Mouse (Mus musculus): ENCODE data around the gene Etv1. TPM values are rescaled to one million over a fixed set of nuclear protein-coding genes. Genes with fewer than 3 reads are reported as not detected.

Etv1 gene
- polyA plus RNA-seq, 1 experiment from 2014 or later: 48.1 TPM

DNA sequence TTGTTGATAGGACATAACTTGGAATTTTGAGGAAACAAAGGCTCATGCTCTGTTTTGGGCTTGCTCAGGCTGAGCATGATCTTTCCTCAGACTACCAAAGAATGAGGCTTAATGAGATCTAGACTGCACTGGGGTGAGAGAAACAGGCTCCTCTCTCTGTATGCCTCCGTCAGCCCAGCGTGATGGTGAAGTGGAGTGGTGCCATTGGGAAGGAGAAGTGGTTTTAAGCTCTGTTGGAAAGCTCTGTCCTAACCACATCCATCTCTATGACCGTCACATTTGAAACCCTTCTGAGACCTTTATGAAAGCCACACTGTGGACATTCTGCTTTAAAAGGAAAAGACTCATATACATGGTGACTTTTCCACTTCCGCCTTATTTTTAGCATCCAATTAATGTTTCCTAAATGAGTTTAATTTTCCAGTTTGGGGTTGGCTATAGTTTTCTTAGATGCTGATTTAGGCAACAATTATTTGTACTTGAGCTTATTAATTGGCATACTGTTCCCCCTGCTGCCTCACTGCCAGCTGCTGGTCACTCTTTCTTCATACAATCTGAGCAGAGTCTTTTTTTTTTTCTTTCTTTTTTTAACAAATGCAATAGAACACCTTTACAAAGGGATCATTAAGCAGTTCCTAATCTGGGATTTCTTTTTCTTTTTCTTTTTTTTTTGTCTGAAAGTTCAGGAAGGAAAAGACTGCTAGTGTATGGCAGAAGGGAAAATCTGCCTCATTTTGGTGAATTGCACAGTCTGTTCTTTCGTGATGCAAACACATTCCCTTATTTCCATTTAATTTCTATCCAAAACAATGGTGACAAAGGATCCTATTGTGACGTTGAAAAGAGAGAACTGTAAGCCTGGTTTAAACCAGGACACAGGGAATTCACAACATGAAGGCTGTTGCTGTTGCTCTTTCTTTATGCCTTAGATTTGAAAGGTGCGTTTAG lies 81.3 kb downstream of the Etv1 start:
- Histone ChIP-seq H3K9me3 (ENCODE audit: control insufficient read depth, low read length) (no peaks in the 10 kb centered on the region), H3K4me1 (replicated peaks; ENCODE audit: control insufficient read depth, insufficient read depth, low read length) (0 out of 2 replicates have a peak, but pooled peaks cover 7% of the 10 kb centered on the region), H3K27ac (ENCODE audit: low read depth) (no peak overlapping the region), H3K36me3 (ENCODE audit: control insufficient read depth, insufficient read depth, low read length) (peaks cover 10% of the 10 kb centered on the region), H3K4me3 (ENCODE audit: low read depth, low read length) (no peak overlapping the region), H3K4me2 (ENCODE audit: low read length) (no peak overlapping the region), H3K9ac (ENCODE audit: low read length) (no peak overlapping the region), H3K27me3 (replicated peaks; ENCODE audit: control insufficient read depth, insufficient read depth, low read length) (no peaks in the 10 kb centered on the region)
- ATAC-seq (replicated peaks; ENCODE audit: low FRiP score, low TSS enrichment, low read depth): no peak
- DNase-seq (ENCODE audit: low spot score): no peak
- WGBS: 82% methylated on average over 7 of the region's 7 CpGs

DNA sequence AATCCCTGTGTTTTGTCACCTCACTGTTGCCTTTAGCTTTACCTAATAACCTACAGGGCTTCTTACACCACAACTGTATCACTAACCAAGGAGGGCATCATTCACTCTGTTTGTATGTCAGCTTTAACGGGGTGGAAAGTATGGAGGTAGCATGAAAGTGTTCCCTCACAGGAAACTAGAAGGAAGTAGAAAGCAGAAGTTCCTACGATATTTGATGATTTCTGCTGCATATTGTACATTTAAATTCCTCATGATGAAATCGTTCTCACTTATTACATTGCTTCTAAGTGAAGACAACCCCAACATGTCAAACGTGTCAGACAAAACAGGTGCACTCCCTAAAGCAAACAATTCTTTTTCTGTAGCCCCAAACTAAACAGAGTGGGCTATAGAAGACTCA lies 84.2 kb downstream of the Etv1 start:
- Histone ChIP-seq H3K36me3 (ENCODE audit: control insufficient read depth, insufficient read depth, low read length) (no peaks in the 10 kb centered on the region; the same call in 1 of the 2 replicates), H3K4me3 (ENCODE audit: low read depth, low read length) (no peak overlapping the region), H3K27me3 (replicated peaks; ENCODE audit: control insufficient read depth, insufficient read depth, low read length) (no peaks in the 10 kb centered on the region), H3K9me3 (ENCODE audit: control insufficient read depth, low read length) (no peaks in the 10 kb centered on the region), H3K27ac (ENCODE audit: low read depth) (peak overlapping the region; percentile 73; the same call in 1 of the 2 replicates), H3K4me1 (replicated peaks; ENCODE audit: control insufficient read depth, insufficient read depth, low read length) (0 out of 2 replicates have a peak, but pooled peaks cover 7% of the 10 kb centered on the region), H3K9ac (ENCODE audit: low read length) (no peak overlapping the region), H3K4me2 (ENCODE audit: low read length) (no peak overlapping the region)
- 39% methylated on average over 4 of the region's 4 CpGs for WGBS
- no peak for DNase-seq (ENCODE audit: low spot score)
- no peak for ATAC-seq (replicated peaks; ENCODE audit: low FRiP score, low TSS enrichment, low read depth)

DNA sequence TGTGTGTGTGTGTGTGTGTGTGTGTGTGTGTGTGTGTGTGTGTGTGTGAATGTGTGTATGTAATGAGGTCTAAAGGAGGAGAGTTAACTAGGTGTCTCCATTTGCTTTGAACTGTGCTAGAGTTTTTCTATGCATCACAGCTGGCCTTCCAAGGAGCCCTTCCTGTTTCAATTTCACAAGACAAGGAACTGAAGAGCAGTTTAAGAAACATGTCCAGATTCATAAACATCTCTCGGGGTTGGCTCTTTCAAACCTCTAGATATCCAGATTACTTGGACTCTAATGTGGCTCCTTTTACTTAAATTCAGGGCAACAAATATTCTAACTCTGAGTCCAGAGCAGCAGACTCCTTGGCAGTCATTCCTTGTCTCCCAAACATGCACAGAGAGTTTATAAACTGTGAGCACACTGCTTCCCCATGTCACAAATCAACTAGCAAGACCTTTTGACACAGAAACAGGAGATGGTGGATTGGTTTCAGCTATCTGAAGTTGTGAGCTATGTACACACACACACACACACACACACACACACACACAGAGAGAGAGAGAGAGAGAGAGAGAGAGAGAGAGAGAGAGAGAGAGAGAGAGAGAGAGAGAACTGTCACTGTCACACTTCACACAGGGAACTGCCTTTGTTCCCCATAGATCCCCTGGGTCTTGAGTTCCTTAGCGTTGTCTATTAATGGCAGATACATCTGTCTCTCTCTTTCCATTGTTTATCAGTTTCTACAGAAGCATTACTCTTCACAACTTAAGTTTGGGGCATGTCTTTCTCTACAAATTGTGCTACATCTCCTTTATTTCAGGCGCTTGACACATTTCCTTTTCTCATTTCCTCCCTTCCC lies 85.0 kb downstream of the Etv1 start:
- DNase-seq (ENCODE audit: low spot score) (no peak), ATAC-seq (replicated peaks; ENCODE audit: low FRiP score, low TSS enrichment, low read depth) (0 out of 2 replicates have a peak, but pooled peaks have one; percentile 19)
- 35% methylated on average over 3 of the region's 3 CpGs for WGBS
- H3K36me3 ChIP-seq (ENCODE audit: control insufficient read depth, insufficient read depth, low read length): no peaks in the 10 kb centered on the region; the same call in 1 of the 2 replicates
- no peak overlapping the region for H3K9ac ChIP-seq (ENCODE audit: low read length)
- H3K9me3 ChIP-seq (ENCODE audit: control insufficient read depth, low read length): no peaks in the 10 kb centered on the region
- H3K4me3 ChIP-seq (ENCODE audit: low read depth, low read length): no peak overlapping the region
- H3K27me3 ChIP-seq (replicated peaks; ENCODE audit: control insufficient read depth, insufficient read depth, low read length): no peaks in the 10 kb centered on the region
- H3K4me2 ChIP-seq (ENCODE audit: low read length): no peak overlapping the region
- H3K27ac ChIP-seq (ENCODE audit: low read depth): peak overlapping the region; percentile 73; the same call in 1 of the 2 replicates
- 0 out of 2 replicates have a peak, but pooled peaks cover 7% of the 10 kb centered on the region for H3K4me1 ChIP-seq (replicated peaks; ENCODE audit: control insufficient read depth, insufficient read depth, low read length)

DNA sequence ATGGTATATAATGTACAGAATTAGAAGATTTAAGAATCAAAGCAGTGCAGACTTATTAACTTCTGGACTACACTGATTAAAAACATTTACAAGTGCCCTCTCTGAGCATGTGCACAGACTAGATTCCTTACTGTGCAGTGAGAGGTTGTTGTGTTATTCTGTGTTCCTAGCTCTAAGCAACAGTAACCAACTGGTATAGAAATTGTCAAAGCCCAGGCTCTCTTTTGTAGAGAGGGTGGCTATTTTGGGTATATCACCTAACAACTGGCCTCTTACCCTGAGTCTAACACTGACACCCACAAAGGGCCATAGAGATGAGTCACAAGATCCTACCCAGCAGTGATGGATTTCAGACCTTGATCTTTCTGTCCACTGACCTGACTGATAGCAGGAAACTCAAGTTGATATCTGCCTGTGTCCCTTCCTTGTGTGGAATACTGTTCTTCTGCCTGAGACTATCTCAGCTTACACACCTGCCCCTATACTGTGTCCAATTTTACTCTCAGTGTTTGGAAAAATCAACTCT lies 95.4 kb downstream of the Etv1 start:
- ATAC-seq (replicated peaks; ENCODE audit: low FRiP score, low TSS enrichment, low read depth): no peak
- DNase-seq (ENCODE audit: low spot score): no peak
- H3K9ac ChIP-seq (ENCODE audit: low read length): no peak overlapping the region
- no peak overlapping the region for H3K4me3 ChIP-seq (ENCODE audit: low read depth, low read length)
- no peak overlapping the region for H3K4me2 ChIP-seq (ENCODE audit: low read length)
- no peaks in the 10 kb centered on the region for H3K27me3 ChIP-seq (replicated peaks; ENCODE audit: control insufficient read depth, insufficient read depth, low read length)
- no peaks in the 10 kb centered on the region for H3K4me1 ChIP-seq (replicated peaks; ENCODE audit: control insufficient read depth, insufficient read depth, low read length)
- no peaks in the 10 kb centered on the region for H3K36me3 ChIP-seq (ENCODE audit: control insufficient read depth, insufficient read depth, low read length)
- H3K9me3 ChIP-seq (ENCODE audit: control insufficient read depth, low read length): no peaks in the 10 kb centered on the region
- H3K27ac ChIP-seq (ENCODE audit: low read depth): no peak overlapping the region

DNA sequence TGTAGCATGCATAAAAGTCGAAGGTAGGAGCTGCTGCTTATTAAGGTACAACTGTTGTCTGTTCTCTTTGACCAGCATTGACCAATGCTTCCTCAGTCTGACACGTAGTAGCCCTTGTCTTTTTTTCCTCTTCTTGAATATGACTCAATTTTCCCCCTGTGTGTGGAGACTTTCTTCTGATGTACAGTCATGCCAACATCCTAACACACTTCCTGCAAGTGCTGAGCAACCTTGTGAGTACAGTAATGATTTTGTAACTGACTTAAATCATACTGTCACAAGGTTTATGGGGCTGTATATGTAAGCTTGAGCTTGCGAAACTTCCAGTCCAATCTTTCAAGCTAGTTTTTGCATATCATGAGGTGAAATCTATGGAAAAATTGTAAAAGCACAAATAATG lies 125.3 kb downstream of the Etv1 start:
- 87% methylated on average over 3 of the region's 3 CpGs for WGBS
- no peak overlapping the region for H3K4me2 ChIP-seq (ENCODE audit: low read length)

DNA sequence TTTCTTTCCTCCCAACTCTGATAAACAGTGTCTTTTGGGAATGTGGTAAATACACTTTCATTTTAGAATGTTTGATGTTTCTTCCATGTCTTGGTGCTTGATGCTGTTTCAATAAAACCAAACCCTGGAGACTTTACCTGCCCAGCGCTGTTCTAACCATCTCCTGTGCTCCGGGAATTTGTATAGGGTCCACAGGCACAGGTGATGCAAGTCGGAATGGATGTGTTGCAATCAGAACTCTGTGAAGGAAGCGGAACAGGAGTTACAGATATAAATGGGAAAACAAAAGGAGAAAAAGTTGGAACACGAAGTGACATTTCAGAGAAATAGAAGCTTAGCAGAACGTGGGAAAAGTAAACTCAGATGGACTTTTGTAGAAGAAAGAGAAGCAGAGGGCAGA lies 127.1 kb downstream of the Etv1 start:
- Histone ChIP-seq H3K27me3 (replicated peaks; ENCODE audit: control insufficient read depth, insufficient read depth, low read length) (no peaks in the 10 kb centered on the region), H3K4me3 (ENCODE audit: low read depth, low read length) (no peak overlapping the region), H3K27ac (ENCODE audit: low read depth) (no peak overlapping the region; the same call in 1 of the 2 replicates), H3K36me3 (ENCODE audit: control insufficient read depth, insufficient read depth, low read length) (no peaks in the 10 kb centered on the region), H3K4me2 (ENCODE audit: low read length) (peak overlapping the region; percentile 20; the same call in 1 of the 2 replicates), H3K9ac (ENCODE audit: low read length) (no peak overlapping the region), H3K4me1 (replicated peaks; ENCODE audit: control insufficient read depth, insufficient read depth, low read length) (peaks cover 9% of the 10 kb centered on the region; the same call in 1 of the 2 replicates), H3K9me3 (ENCODE audit: control insufficient read depth, low read length) (no peaks in the 10 kb centered on the region)
- no peak for DNase-seq (ENCODE audit: low spot score)
- 71% methylated on average over 6 of the region's 6 CpGs for WGBS
- ATAC-seq (replicated peaks; ENCODE audit: low FRiP score, low TSS enrichment, low read depth): no peak

More for the DNA sequence above, 125.3 kb downstream of the Etv1 start:
- Histone ChIP-seq H3K27ac (ENCODE audit: low read depth) (no peak overlapping the region), H3K9me3 (ENCODE audit: control insufficient read depth, low read length) (no peaks in the 10 kb centered on the region), H3K4me1 (replicated peaks; ENCODE audit: control insufficient read depth, insufficient read depth, low read length) (peaks cover 9% of the 10 kb centered on the region; the same call in 1 of the 2 replicates), H3K36me3 (ENCODE audit: control insufficient read depth, insufficient read depth, low read length) (no peaks in the 10 kb centered on the region), H3K9ac (ENCODE audit: low read length) (no peak overlapping the region), H3K27me3 (replicated peaks; ENCODE audit: control insufficient read depth, insufficient read depth, low read length) (no peaks in the 10 kb centered on the region), H3K4me3 (ENCODE audit: low read depth, low read length) (no peak overlapping the region)
- no peak for ATAC-seq (replicated peaks; ENCODE audit: low FRiP score, low TSS enrichment, low read depth)
- DNase-seq (ENCODE audit: low spot score): no peak

DNA sequence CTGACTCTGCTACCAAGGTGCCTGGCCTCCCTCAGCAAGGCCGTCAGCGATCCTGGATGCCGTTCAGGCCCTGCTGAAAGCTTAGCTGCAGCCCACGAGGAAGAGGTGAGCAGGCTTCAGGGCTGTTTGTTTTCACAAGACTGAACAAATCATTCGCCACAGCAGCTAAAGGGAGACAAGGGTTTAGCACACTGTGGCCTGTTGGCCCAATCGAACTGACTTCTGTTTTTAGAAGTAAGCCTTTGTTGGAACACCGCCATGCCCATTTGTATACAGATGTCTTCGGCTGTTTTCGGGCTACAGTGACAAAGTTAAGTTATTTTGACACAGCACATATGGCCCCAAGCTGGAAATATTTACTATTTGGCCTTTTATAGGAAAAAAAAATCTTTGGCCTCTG lies 127.6 kb downstream of the Etv1 start:
- Histone ChIP-seq H3K9ac (ENCODE audit: low read length) (no peak overlapping the region), H3K27ac (ENCODE audit: low read depth) (no peak overlapping the region; the same call in 1 of the 2 replicates), H3K9me3 (ENCODE audit: control insufficient read depth, low read length) (no peaks in the 10 kb centered on the region), H3K36me3 (ENCODE audit: control insufficient read depth, insufficient read depth, low read length) (no peaks in the 10 kb centered on the region), H3K4me1 (replicated peaks; ENCODE audit: control insufficient read depth, insufficient read depth, low read length) (peaks cover 9% of the 10 kb centered on the region; the same call in 1 of the 2 replicates), H3K4me2 (ENCODE audit: low read length) (peak overlapping the region; percentile 20; the same call in 1 of the 2 replicates), H3K27me3 (replicated peaks; ENCODE audit: control insufficient read depth, insufficient read depth, low read length) (no peaks in the 10 kb centered on the region), H3K4me3 (ENCODE audit: low read depth, low read length) (no peak overlapping the region)
- DNase-seq (ENCODE audit: low spot score) (peak; percentile 61), ATAC-seq (replicated peaks; ENCODE audit: low FRiP score, low TSS enrichment, low read depth) (no peak)
- 28% methylated on average over 9 of the region's 9 CpGs for WGBS

DNA sequence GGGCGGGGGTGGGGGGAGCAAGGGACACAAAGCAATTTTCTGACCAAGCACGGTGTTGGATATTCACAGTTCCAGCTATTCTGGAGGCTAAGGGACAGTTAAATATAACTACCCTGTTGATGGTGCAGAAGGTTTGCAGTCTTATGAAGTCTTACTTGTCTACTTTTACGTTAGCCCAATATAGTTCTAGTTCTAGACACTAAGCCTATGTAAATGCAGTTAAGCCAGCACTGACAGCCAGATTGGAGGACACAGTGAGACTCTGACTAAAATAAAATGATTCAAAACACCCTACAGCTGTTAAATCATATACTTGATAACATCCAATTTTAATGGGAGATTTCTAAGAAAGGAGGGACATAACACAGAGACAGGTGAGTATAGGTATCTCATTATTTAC lies 129.8 kb downstream of the Etv1 start:
- 87% methylated on average over 3 of the region's 3 CpGs for WGBS
- Histone ChIP-seq H3K4me1 (replicated peaks; ENCODE audit: control insufficient read depth, insufficient read depth, low read length) (peaks cover 9% of the 10 kb centered on the region; the same call in 1 of the 2 replicates), H3K9me3 (ENCODE audit: control insufficient read depth, low read length) (no peaks in the 10 kb centered on the region), H3K4me2 (ENCODE audit: low read length) (no peak overlapping the region), H3K4me3 (ENCODE audit: low read depth, low read length) (no peak overlapping the region), H3K36me3 (ENCODE audit: control insufficient read depth, insufficient read depth, low read length) (no peaks in the 10 kb centered on the region), H3K9ac (ENCODE audit: low read length) (no peak overlapping the region), H3K27ac (ENCODE audit: low read depth) (no peak overlapping the region), H3K27me3 (replicated peaks; ENCODE audit: control insufficient read depth, insufficient read depth, low read length) (no peaks in the 10 kb centered on the region)
- ATAC-seq (replicated peaks; ENCODE audit: low FRiP score, low TSS enrichment, low read depth) (no peak), DNase-seq (ENCODE audit: low spot score) (no peak)
